Mouse (Mus musculus) heart, embryonic 16.5 days (tissue): ENCODE results near the gene Kctd18. TPM values are rescaled to one million over a fixed set of nuclear protein-coding genes. Genes with fewer than 3 reads are reported as not detected.

Experiments
- ATAC-seq: fragments of 200-750 bp; cut with Nextera tagmentation; replicated peaks from 2 replicates; pipeline ENCODE4 v1.8.0; 2017; ENCODE audit warnings: moderate number of reproducible peaks; ENCODE audit not compliant: insufficient read depth, low FRiP score; ENCODE audit errors: extremely low read depth
- H3K27ac ChIP-seq: fragments of 300-500 bp; sonication (generic); 2 replicates; pipeline ENCODE4 v1.5.1; 2014; ENCODE audit warnings: mild to moderate bottlenecking, low read length, control low read depth, moderate library complexity
- H3K27me3 ChIP-seq: fragments of 300-500 bp; sonication (generic); 2 replicates; pipeline ENCODE4 v1.6.1; 2014; ENCODE audit warnings: low read length, mixed read lengths; ENCODE audit not compliant: control insufficient read depth, insufficient read depth
- H3K36me3 ChIP-seq: fragments of 300-500 bp; sonication (generic); 2 replicates; pipeline ENCODE4 v1.6.1; 2014; ENCODE audit not compliant: control insufficient read depth, insufficient read depth
- H3K4me1 ChIP-seq: fragments of 300-500 bp; sonication (generic); 2 replicates; pipeline ENCODE4 v1.6.1; 2014; ENCODE audit warnings: low read length, mixed read lengths; ENCODE audit not compliant: control insufficient read depth, insufficient read depth
- H3K4me2 ChIP-seq: fragments of 300-500 bp; sonication (generic); 2 replicates; pipeline ENCODE4 v1.6.1; 2014; ENCODE audit warnings: low read depth, mild to moderate bottlenecking, control low read depth, low read length
- H3K4me3 ChIP-seq: fragments of 300-500 bp; sonication (generic); 2 replicates; pipeline ENCODE4 v1.5.1; 2014; ENCODE audit warnings: mild to moderate bottlenecking, control low read depth, low read length
- H3K9ac ChIP-seq: fragments of 300-500 bp; sonication (generic); 2 replicates; pipeline ENCODE4 v1.6.1; 2014; ENCODE audit warnings: low read length, control low read depth
- H3K9me3 ChIP-seq: fragments of 300-500 bp; sonication (generic); replicated peaks from 2 replicates; pipeline ENCODE4 v1.6.1; 2016; ENCODE audit warnings: low read length; ENCODE audit not compliant: control insufficient read depth
- WGBS: fragments of 180-500 bp; shearing (Covaris S2); extraction: QIAGEN DNeasy Blood & Tissue Kit; methylation state at CpG from one replicate; pipeline ENCODE4 v1.1.7; 2014; 5-methylcytosine and 5-hydroxymethylcytosine counted together
- polyA plus RNA-seq: library from polyadenylated mRNA; unstranded; fragments of >200 nt; fragmentation: Nextera tagmentation; extraction: Ambion mirVana; gene quantifications from 2 replicates; pipeline ENCODE4 v1.2.1, GENCODE M21; 2015

Kctd18 gene
- polyA plus RNA-seq, 1 experiment from 2014 or later = 14.0 TPM

- Histone ChIP-seq H3K4me3 (no peak overlapping the region), H3K4me1 (no peaks in the 10 kb centered on the region), H3K9ac (no peak overlapping the region), H3K36me3 (peaks cover 15% of the 10 kb centered on the region), H3K27ac (no peak overlapping the region), H3K27me3 (0 out of 2 replicates have a peak, but pooled peaks cover 2% of the 10 kb centered on the region), H3K4me2 (no peak overlapping the region), H3K9me3 (no peaks in the 10 kb centered on the region)
- 77% methylated on average over 7 of the region's 7 CpGs for WGBS
- no peak for ATAC-seq
Observed at GRCm38 (mm10) chr1:57941095-57941494, 77.7 kb downstream of the Kctd18 start.

GRCm38 (mm10) chr1:57940691-57941090 is 78.1 kb downstream of the Kctd18 start:
- Histone ChIP-seq H3K9ac (no peak overlapping the region), H3K27ac (no peak overlapping the region), H3K4me3 (no peak overlapping the region), H3K9me3 (no peaks in the 10 kb centered on the region), H3K4me1 (no peaks in the 10 kb centered on the region), H3K36me3 (peaks cover 15% of the 10 kb centered on the region), H3K4me2 (no peak overlapping the region), H3K27me3 (0 out of 2 replicates have a peak, but pooled peaks cover 2% of the 10 kb centered on the region)
- WGBS = 83% methylated on average over 10 of the region's 10 CpGs
- ATAC-seq = no peak

DNA sequence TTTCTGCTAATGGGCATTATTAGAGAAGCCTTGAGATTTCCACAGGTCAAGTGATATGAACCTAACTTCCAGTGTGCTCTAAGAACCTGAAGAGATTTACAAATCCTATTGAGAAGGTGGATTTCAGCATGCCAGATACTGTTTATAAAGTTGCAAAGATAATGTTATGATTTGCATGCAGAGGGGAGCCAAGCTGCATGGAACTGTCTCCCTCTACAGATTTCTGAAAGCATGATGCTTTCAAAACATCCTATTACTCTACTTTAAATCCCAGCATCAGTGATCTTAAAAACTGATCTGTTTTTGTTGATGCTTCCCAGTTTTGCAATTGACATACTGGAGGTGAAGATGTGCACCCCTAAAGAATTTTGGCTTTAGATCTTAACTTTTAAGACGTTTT is 84.5 kb downstream of the Kctd18 start:
- Histone ChIP-seq H3K4me3 (no peak overlapping the region), H3K9me3 (no peaks in the 10 kb centered on the region), H3K36me3 (no peaks in the 10 kb centered on the region), H3K4me2 (no peak overlapping the region), H3K9ac (no peak overlapping the region), H3K27ac (no peak overlapping the region), H3K27me3 (no peaks in the 10 kb centered on the region), H3K4me1 (no peaks in the 10 kb centered on the region)
- WGBS = 56% methylated on average over 1 of the region's 1 CpGs
- no peak for ATAC-seq

DNA sequence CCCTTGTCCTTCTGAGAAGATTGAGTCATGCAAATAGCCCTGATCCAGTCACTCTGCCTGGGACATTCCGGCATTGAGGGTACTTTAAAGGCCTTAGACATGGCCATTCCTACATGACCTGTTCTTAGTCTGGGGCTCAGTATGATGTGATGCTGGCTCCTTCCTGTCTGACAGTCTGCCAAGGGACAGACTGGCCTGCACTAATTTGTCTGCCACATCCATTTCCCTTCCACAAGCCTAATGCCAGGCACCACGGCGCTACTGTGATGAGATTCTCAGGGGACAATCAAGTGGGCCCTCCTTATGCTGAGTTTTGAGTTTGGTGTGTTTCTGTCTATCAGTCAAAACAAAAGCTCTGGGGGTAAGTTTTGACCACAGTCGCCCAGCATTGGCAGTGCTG is 100.2 kb downstream of the Kctd18 start:
- Histone ChIP-seq H3K4me1 (no peaks in the 10 kb centered on the region), H3K36me3 (peaks cover 2% of the 10 kb centered on the region; the same call in 1 of the 2 replicates), H3K27ac (no peak overlapping the region), H3K27me3 (no peaks in the 10 kb centered on the region), H3K4me3 (no peak overlapping the region), H3K9ac (no peak overlapping the region), H3K9me3 (no peaks in the 10 kb centered on the region), H3K4me2 (no peak overlapping the region)
- no peak for ATAC-seq
- 80% methylated on average over 4 of the region's 4 CpGs for WGBS

DNA sequence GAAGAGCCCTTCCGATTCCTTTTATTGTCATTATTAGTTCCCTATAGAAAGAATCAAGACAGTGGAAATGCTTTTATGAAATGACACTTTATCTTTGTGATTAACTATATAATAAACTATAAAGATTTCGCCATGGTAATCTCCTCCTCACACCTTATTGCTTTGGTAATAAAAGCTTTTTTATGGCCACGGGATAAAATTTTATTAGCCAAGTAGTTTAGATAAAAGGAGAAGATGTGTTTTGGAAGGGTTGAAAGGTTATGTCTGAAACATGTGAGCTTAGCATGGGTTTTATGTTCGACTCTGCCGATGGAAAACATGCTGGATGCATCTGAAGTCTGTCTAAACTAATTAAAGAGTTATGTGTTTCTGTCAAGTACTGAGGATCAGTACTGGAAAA is 101.4 kb downstream of the Kctd18 start:
- Histone ChIP-seq H3K36me3 (peaks cover 2% of the 10 kb centered on the region; the same call in 1 of the 2 replicates), H3K27ac (no peak overlapping the region), H3K27me3 (no peaks in the 10 kb centered on the region), H3K4me1 (no peaks in the 10 kb centered on the region), H3K4me2 (no peak overlapping the region), H3K9ac (no peak overlapping the region), H3K4me3 (no peak overlapping the region), H3K9me3 (no peaks in the 10 kb centered on the region)
- 83% methylated on average over 5 of the region's 5 CpGs for WGBS
- ATAC-seq = no peak

DNA sequence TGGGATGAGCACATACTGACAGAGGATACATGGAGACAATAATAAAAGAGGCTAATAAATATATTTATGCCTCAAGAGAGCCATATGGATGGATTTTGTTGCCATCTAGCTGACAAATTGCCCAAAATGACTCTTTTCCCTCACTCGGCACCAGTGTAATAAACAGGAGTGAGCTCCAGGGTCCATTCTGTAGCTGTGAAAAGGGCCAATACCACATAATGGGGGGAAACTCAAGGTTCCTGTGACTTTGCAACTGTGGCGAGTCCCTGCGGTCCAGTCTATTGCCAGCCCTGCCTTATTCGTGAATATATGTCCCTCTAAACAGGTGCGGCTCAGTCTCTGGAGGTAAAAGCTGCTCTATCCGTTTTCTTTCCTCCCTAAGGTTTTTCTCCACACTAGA is 107.2 kb downstream of the Kctd18 start:
- Histone ChIP-seq H3K27me3 (no peaks in the 10 kb centered on the region), H3K9ac (no peak overlapping the region), H3K4me2 (no peak overlapping the region), H3K9me3 (no peaks in the 10 kb centered on the region), H3K4me3 (no peak overlapping the region), H3K36me3 (peaks cover 11% of the 10 kb centered on the region), H3K27ac (no peak overlapping the region), H3K4me1 (no peaks in the 10 kb centered on the region)
- WGBS = 86% methylated on average over 6 of the region's 6 CpGs
- no peak for ATAC-seq

DNA sequence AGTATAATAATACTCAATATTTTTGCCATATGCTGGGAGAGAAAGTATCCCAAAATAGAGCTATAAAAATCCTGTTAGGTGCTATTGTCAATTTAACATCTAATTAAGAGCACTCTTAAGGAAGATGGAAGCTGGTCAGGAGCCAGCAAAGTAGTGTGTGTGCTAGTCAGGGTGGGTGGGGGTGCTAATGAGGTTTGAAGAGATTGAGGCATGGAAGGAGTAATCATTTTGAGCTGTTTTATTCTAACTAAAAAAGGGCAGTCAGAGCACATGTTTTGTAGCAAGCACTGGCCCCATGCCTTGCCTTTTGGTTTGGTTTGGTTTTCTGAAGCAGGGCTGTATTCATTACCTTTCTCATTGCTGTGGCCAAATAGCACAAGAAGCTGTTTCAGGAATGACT is 112.4 kb downstream of the Kctd18 start:
- Histone ChIP-seq H3K36me3 (peaks cover 14% of the 10 kb centered on the region), H3K27ac (peak overlapping the region; percentile 51), H3K27me3 (no peaks in the 10 kb centered on the region), H3K9me3 (no peaks in the 10 kb centered on the region), H3K9ac (no peak overlapping the region), H3K4me2 (no peak overlapping the region), H3K4me3 (no peak overlapping the region), H3K4me1 (peaks cover 10% of the 10 kb centered on the region)
- ATAC-seq = no peak

GRCm38 (mm10) chr1:57905912-57906311 is 112.8 kb downstream of the Kctd18 start:
- H3K27ac ChIP-seq = no peak overlapping the region
- ATAC-seq = no peak
- 62% methylated on average over 3 of the region's 3 CpGs for WGBS

More at GRCm38 (mm10) chr1:57905912-57906311, 112.8 kb downstream of the Kctd18 start:
- Histone ChIP-seq H3K4me2 (no peak overlapping the region), H3K27me3 (no peaks in the 10 kb centered on the region), H3K4me3 (no peak overlapping the region), H3K9me3 (no peaks in the 10 kb centered on the region), H3K9ac (no peak overlapping the region), H3K36me3 (peaks cover 14% of the 10 kb centered on the region), H3K4me1 (peaks cover 10% of the 10 kb centered on the region)
